Mouse (Mus musculus): Measurements from ENCODE around the gene Chst8. TPM values are rescaled to one million over a fixed set of nuclear protein-coding genes. Genes with fewer than 3 reads are reported as not detected.
A peak's percentile ranks its signal among the peaks of the same experiment; 100 is the strongest.

Gene Chst8
- polyA plus RNA-seq, 1 experiment from 2014 or later: 11.0 TPM

- Histone ChIP-seq H3K36me3 (no peaks in the 10 kb centered on the region), H3K4me1 (replicated peaks) (peaks cover 43% of the 10 kb centered on the region), H3K9me3 (no peaks in the 10 kb centered on the region), H3K9ac (no peak overlapping the region), H3K27ac (replicated peaks) (peak overlapping the region; percentile 54), H3K27me3 (no peaks in the 10 kb centered on the region), H3K4me3 (no peak overlapping the region), H3K4me2 (peak overlapping the region; percentile 36)
- peak; percentile 25; the same call in 1 of the 2 replicates for ATAC-seq (ENCODE audit: low FRiP score, low read depth)
- 26% methylated on average over 5 of the region's 5 CpGs for WGBS
These were observed 39.2 kb downstream of the Chst8 start for GRCm38 (mm10) chr7:34773309-34773708.

DNA sequence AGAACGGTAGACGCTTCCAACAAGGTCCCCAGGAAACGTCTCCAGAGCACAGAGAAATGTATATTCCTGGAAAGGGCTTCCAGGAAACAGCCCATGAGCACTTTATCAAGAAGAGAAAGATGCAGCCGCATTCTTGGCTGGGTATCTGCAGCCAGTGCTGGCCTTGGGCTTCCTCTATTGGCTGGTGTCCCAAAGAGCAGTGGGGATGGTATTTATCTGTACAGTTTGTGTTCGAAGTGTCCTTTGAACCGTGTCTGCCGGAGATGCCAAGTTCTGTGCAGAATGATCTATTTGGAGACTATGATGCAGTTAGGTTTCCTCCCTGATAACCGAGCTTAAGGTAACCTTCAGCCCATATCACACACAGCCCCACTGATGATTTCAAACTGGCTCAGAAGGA, 43.0 kb downstream of the Chst8 start:
- H3K9me3 ChIP-seq: no peaks in the 10 kb centered on the region
- WGBS: 57% methylated on average over 8 of the region's 8 CpGs
- no peak for ATAC-seq (ENCODE audit: low FRiP score, low read depth)
- H3K27me3 ChIP-seq: no peaks in the 10 kb centered on the region
- H3K4me1 ChIP-seq (replicated peaks): peaks cover 36% of the 10 kb centered on the region
- no peak overlapping the region for H3K4me3 ChIP-seq
- H3K36me3 ChIP-seq: no peaks in the 10 kb centered on the region
- H3K9ac ChIP-seq: no peak overlapping the region
- H3K4me2 ChIP-seq: no peak overlapping the region
- no peak overlapping the region for H3K27ac ChIP-seq (replicated peaks)

DNA sequence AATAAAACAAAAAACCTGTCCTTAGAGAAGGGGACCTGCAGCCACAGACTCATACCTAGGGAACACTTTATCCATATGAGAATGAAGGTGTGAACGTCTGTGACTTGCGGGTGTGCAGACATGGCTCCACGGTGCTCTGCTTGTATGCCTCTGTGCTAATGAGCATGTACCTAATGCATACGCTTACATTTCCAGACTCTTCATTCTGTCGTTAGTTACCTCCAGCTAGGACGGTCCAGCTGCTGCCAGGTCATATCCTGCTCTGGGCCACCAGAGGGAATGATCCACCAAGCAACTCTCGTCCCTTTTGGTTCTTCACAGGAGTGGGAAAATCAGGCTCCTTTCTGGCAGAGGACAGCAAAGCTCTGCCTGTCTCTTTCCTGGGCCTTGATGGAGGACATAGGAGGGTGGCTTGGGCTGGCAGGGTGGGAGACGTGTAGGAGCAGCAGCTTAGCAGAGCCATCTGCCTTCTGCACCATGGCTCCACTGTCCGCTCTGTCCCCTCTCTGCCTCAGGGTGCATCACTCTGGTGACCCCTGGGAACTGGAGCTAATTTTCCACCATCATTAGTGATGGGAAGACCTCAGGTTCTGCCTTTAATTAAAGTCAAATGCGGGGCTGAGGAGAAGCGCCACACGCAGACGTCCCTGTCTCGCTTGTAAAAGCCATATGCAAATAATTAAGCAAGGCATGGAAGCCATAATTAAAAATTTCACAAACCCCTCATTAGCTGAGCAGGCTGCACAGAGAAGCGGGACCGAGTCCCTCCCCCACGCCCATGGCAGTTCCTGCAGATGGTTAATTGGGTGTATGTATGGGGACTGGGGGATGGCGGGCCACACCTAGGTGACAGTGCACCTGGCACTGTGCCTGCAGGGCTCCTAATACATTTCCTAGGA, 48.0 kb downstream of the Chst8 start:
- peak; percentile 67 for ATAC-seq (ENCODE audit: low FRiP score, low read depth)
- no peak overlapping the region for H3K9ac ChIP-seq
- peak overlapping the region; percentile 48 for H3K27ac ChIP-seq (replicated peaks)
- H3K36me3 ChIP-seq: no peaks in the 10 kb centered on the region
- H3K4me2 ChIP-seq: peak overlapping the region; percentile 9; the same call in 1 of the 2 replicates
- no peaks in the 10 kb centered on the region for H3K9me3 ChIP-seq
- H3K4me3 ChIP-seq: no peak overlapping the region
- peaks cover 31% of the 10 kb centered on the region for H3K4me1 ChIP-seq (replicated peaks)
- H3K27me3 ChIP-seq: no peaks in the 10 kb centered on the region
- 33% methylated on average over 18 of the region's 18 CpGs for WGBS

- Histone ChIP-seq H3K27me3 (no peaks in the 10 kb centered on the region), H3K9ac (no peak overlapping the region), H3K36me3 (no peaks in the 10 kb centered on the region), H3K4me3 (no peak overlapping the region), H3K4me2 (no peak overlapping the region), H3K9me3 (no peaks in the 10 kb centered on the region), H3K4me1 (replicated peaks) (peaks cover 27% of the 10 kb centered on the region), H3K27ac (replicated peaks) (peak overlapping the region; percentile 36)
- ATAC-seq (ENCODE audit: low FRiP score, low read depth): 0 out of 2 replicates have a peak, but pooled peaks have one; percentile 40
- 33% methylated on average over 7 of the region's 7 CpGs for whole genome bisulfite sequencing
These were observed 53.1 kb downstream of the Chst8 start for GRCm38 (mm10) chr7:34759378-34759822.

- Histone ChIP-seq H3K9me3 (no peaks in the 10 kb centered on the region), H3K4me2 (no peak overlapping the region), H3K9ac (no peak overlapping the region), H3K4me1 (replicated peaks) (peaks cover 24% of the 10 kb centered on the region), H3K27me3 (no peaks in the 10 kb centered on the region), H3K36me3 (no peaks in the 10 kb centered on the region), H3K27ac (replicated peaks) (0 out of 2 replicates have a peak overlapping the region, but pooled peaks have one; percentile 3), H3K4me3 (no peak overlapping the region)
- WGBS: 42% methylated on average over 3 of the region's 3 CpGs
- no peak for ATAC-seq (ENCODE audit: low FRiP score, low read depth)
These were observed 53.8 kb downstream of the Chst8 start for GRCm38 (mm10) chr7:34758721-34759120.

GRCm38 (mm10) chr7:34757513-34757912, 55.0 kb downstream of the Chst8 start:
- WGBS: 81% methylated on average over 4 of the region's 4 CpGs
- Histone ChIP-seq H3K4me3 (no peak overlapping the region), H3K4me1 (replicated peaks) (peaks cover 33% of the 10 kb centered on the region), H3K27ac (replicated peaks) (no peak overlapping the region), H3K4me2 (no peak overlapping the region), H3K27me3 (no peaks in the 10 kb centered on the region), H3K9me3 (no peaks in the 10 kb centered on the region), H3K9ac (no peak overlapping the region), H3K36me3 (no peaks in the 10 kb centered on the region)
- no peak for ATAC-seq (ENCODE audit: low FRiP score, low read depth)

DNA sequence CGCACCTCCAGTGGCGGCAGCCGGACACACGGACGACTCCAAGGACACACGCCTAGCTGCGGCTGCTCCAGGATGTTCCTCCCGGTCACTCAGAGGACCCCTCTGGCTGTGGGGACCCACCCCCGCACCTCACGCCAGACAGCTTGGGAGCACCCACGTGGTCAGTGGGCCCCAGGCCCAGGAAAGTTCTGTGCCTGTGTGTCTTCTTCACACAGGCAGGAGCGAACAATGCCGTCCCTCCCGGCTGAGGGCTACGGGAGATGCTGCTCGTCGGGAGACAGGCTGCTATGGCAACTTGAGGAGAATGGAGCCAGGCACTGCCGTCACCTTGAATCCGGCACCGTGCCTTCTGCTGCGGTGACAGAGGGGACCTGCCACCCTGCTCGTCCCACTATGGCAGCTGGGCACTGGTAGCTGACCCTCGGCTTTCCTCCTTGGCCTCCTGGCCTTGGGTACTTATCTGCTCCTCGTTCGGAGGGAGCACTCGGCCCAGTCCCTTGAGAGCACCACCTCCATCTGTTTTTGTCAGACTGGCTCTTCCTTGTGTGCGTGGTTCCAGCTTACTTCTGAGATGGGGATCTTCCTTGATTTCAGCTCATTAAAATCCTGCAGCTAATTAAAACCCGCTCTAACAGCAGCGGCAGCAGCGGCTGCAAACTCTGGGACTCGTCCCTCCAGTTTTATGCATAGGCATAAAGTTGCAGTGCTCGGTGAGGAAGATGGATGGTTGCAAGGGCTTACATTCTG, 59.2 kb downstream of the Chst8 start:
- 24% methylated on average over 32 of the region's 32 CpGs for WGBS
- H3K27ac ChIP-seq (replicated peaks): no peak overlapping the region
- peak; percentile 60; the same call in 1 of the 2 replicates for ATAC-seq (ENCODE audit: low FRiP score, low read depth)
- H3K4me3 ChIP-seq: no peak overlapping the region
- no peaks in the 10 kb centered on the region for H3K36me3 ChIP-seq
- H3K9me3 ChIP-seq: no peaks in the 10 kb centered on the region
- H3K4me2 ChIP-seq: peak overlapping the region; percentile 41
- H3K4me1 ChIP-seq (replicated peaks): peaks cover 25% of the 10 kb centered on the region
- H3K9ac ChIP-seq: no peak overlapping the region; the same call in 1 of the 2 replicates
- H3K27me3 ChIP-seq: no peaks in the 10 kb centered on the region

DNA sequence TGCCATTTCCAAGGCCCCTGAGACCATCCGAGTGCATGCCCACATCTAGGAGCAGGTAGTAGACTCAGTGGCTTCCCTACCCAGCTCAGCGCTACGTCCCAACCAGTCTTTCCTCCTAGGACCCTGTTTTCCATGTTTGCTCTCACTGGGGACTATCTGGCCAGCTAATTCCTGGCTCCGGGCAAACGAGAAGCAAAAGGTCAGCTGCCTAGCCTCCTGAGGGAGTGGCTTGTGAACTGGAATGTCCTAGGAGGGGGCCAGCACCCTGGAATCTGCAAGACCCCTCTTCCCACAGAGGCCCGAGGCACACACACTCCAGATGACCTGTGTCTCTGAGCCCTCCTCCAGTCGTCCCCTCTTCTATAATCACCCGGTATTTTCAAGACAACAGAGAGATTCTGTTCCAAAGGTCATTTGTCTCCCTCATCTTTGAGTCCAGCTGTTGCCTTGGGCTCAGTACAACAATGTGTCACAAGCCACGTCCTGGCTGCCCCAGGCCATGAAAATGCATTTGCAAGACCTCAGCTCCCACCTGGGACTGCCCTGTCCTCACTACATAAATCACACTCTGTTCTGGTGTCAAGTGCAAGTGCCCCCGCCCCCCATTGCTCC, 60.3 kb downstream of the Chst8 start:
- Histone ChIP-seq H3K9ac (no peak overlapping the region), H3K27me3 (no peaks in the 10 kb centered on the region), H3K4me1 (replicated peaks) (peaks cover 21% of the 10 kb centered on the region), H3K4me2 (no peak overlapping the region), H3K9me3 (no peaks in the 10 kb centered on the region), H3K27ac (replicated peaks) (no peak overlapping the region), H3K4me3 (no peak overlapping the region), H3K36me3 (no peaks in the 10 kb centered on the region)
- no peak for ATAC-seq (ENCODE audit: low FRiP score, low read depth)
- 35% methylated on average over 10 of the region's 10 CpGs for WGBS

- H3K9me3 ChIP-seq: no peaks in the 10 kb centered on the region
- no peak for ATAC-seq (ENCODE audit: low FRiP score, low read depth)
- H3K4me3 ChIP-seq: no peak overlapping the region
- H3K4me1 ChIP-seq (replicated peaks): peaks cover 29% of the 10 kb centered on the region
- H3K4me2 ChIP-seq: no peak overlapping the region
- no peak overlapping the region for H3K9ac ChIP-seq
- H3K27ac ChIP-seq (replicated peaks): no peak overlapping the region
- no peaks in the 10 kb centered on the region for H3K27me3 ChIP-seq
- 31% methylated on average over 7 of the region's 7 CpGs for WGBS
- H3K36me3 ChIP-seq: no peaks in the 10 kb centered on the region
These were observed 62.2 kb downstream of the Chst8 start for GRCm38 (mm10) chr7:34750350-34750749.

DNA sequence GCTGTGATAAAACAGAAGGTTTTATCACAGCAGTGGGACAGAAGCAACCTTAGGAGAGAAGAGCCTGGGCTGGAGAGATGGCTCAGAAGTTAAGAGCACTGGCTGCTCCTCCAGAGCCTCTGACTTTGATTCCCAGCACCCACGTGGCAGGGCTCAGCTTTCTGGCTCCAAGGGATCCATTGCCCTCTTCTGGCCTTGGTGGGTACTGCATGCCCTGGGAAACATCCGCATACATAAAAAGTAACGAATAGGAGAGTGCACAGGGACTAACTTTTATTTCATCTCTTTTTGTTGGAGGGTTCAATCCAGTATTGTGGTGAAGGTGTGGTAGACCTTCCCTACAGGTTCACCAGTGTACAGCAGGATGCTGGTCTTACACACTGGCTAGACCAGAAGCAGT, 62.8 kb downstream of the Chst8 start:
- Histone ChIP-seq H3K4me2 (no peak overlapping the region), H3K36me3 (no peaks in the 10 kb centered on the region), H3K4me1 (replicated peaks) (peaks cover 29% of the 10 kb centered on the region), H3K9me3 (no peaks in the 10 kb centered on the region), H3K27me3 (no peaks in the 10 kb centered on the region), H3K4me3 (no peak overlapping the region), H3K27ac (replicated peaks) (no peak overlapping the region), H3K9ac (no peak overlapping the region)
- no peak for ATAC-seq (ENCODE audit: low FRiP score, low read depth)
- 51% methylated on average over 3 of the region's 3 CpGs for WGBS

GRCm38 (mm10) chr7:34748501-34748900, 64.0 kb downstream of the Chst8 start:
- Histone ChIP-seq H3K27me3 (no peaks in the 10 kb centered on the region), H3K27ac (replicated peaks) (no peak overlapping the region), H3K4me1 (replicated peaks) (peaks cover 24% of the 10 kb centered on the region), H3K9me3 (no peaks in the 10 kb centered on the region), H3K36me3 (no peaks in the 10 kb centered on the region), H3K4me3 (no peak overlapping the region), H3K9ac (no peak overlapping the region), H3K4me2 (no peak overlapping the region)
- 68% methylated on average over 4 of the region's 4 CpGs for WGBS
- no peak for ATAC-seq (ENCODE audit: low FRiP score, low read depth)

DNA sequence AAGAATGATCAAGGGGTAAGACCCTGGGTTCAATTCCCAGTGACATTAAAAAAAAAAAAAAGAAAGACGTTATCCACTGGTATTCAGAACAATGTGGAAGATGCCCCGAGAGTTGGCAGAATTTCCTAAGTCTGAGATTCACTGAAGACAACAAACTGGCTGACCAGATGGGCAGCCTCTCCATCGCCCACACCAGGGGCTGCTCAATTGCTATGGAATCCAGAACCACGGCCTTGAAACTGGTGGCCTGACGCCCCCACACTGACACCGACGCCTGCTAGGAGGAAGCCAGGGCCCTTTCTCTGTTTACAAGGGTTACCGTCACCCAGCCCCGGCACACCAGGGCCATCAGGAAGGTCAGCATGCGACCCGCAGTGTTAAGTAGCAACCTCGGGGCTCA, 64.8 kb downstream of the Chst8 start:
- Histone ChIP-seq H3K9me3 (no peaks in the 10 kb centered on the region), H3K4me3 (no peak overlapping the region), H3K4me1 (replicated peaks) (peaks cover 16% of the 10 kb centered on the region), H3K27me3 (no peaks in the 10 kb centered on the region), H3K36me3 (no peaks in the 10 kb centered on the region), H3K27ac (replicated peaks) (no peak overlapping the region), H3K9ac (no peak overlapping the region), H3K4me2 (no peak overlapping the region)
- 81% methylated on average over 12 of the region's 12 CpGs for WGBS
- ATAC-seq (ENCODE audit: low FRiP score, low read depth): no peak

Data from hindbrain, embryonic 15.5 days (tissue).